Mouse (Mus musculus): Measurements from ENCODE around the gene Cldn24. TPM values are rescaled to one million over a fixed set of nuclear protein-coding genes. Genes with fewer than 3 reads are reported as not detected.
A peak's percentile ranks its signal among the peaks of the same experiment; 100 is the strongest.

The Cldn24 gene
- not detected in 2 replicates for polyA plus RNA-seq (2015; fragmentation: Nextera tagmentation; extraction: Ambion mirVana)

GRCm38 (mm10) chr8:47821843-47822242, at the start of gene Cldn24:
Gene Cldn24, plus strand, starts transcription at chr8:47822143.
- no peak within 1 kb of the TSS for H3K4me2 ChIP-seq
- H3K9ac ChIP-seq: no peak within 1 kb of the TSS
- H3K36me3 ChIP-seq (replicated peaks): no peaks in the 10 kb centered on the region
- no peaks in the 10 kb centered on the region for H3K27me3 ChIP-seq (replicated peaks)
- H3K4me1 ChIP-seq: peaks cover 8% of the 10 kb centered on the region; the same call in 1 of the 2 replicates
- no peaks in the 10 kb centered on the region for H3K9me3 ChIP-seq
- no peak for ATAC-seq (replicated peaks)
- 84% methylated on average over 6 of the region's 6 CpGs for WGBS
- H3K27ac ChIP-seq: no peak within 1 kb of the TSS
- H3K4me3 ChIP-seq: no peak within 1 kb of the TSS

GRCm38 (mm10) chr8:47772986-47773385, 49.0 kb upstream of the Cldn24 start:
- ATAC-seq (replicated peaks): no peak

GRCm38 (mm10) chr8:47777415-47777814, 44.5 kb upstream of the Cldn24 start:
- Histone ChIP-seq H3K27me3 (replicated peaks) (no peaks in the 10 kb centered on the region), H3K27ac (no peak overlapping the region), H3K36me3 (replicated peaks) (no peaks in the 10 kb centered on the region), H3K9ac (no peak overlapping the region), H3K4me1 (no peaks in the 10 kb centered on the region), H3K4me2 (no peak overlapping the region), H3K4me3 (no peak overlapping the region), H3K9me3 (no peaks in the 10 kb centered on the region)
- no peak for ATAC-seq (replicated peaks)
- 96% methylated on average over 7 of the region's 7 CpGs for WGBS

More at GRCm38 (mm10) chr8:47772986-47773385, 49.0 kb upstream of the Cldn24 start:
- Histone ChIP-seq H3K27me3 (replicated peaks) (no peaks in the 10 kb centered on the region), H3K27ac (no peak overlapping the region), H3K36me3 (replicated peaks) (no peaks in the 10 kb centered on the region), H3K9ac (no peak overlapping the region), H3K4me3 (no peak overlapping the region), H3K4me1 (no peaks in the 10 kb centered on the region), H3K9me3 (no peaks in the 10 kb centered on the region), H3K4me2 (no peak overlapping the region)
- 85% methylated on average over 5 of the region's 5 CpGs for WGBS

- 72% methylated on average over 6 of the region's 6 CpGs for WGBS
- no peak overlapping the region for H3K27ac ChIP-seq
Observed at GRCm38 (mm10) chr8:47779589-47779988, 42.4 kb upstream of the Cldn24 start.

GRCm38 (mm10) chr8:47781881-47782280, 40.1 kb upstream of the Cldn24 start:
- Histone ChIP-seq H3K27me3 (replicated peaks) (no peaks in the 10 kb centered on the region), H3K4me1 (no peaks in the 10 kb centered on the region)
- 88% methylated on average over 4 of the region's 4 CpGs for WGBS

More at GRCm38 (mm10) chr8:47779589-47779988, 42.4 kb upstream of the Cldn24 start:
- Histone ChIP-seq H3K4me3 (no peak overlapping the region), H3K36me3 (replicated peaks) (no peaks in the 10 kb centered on the region), H3K9ac (no peak overlapping the region), H3K4me2 (no peak overlapping the region), H3K4me1 (no peaks in the 10 kb centered on the region), H3K9me3 (no peaks in the 10 kb centered on the region), H3K27me3 (replicated peaks) (no peaks in the 10 kb centered on the region)
- no peak for ATAC-seq (replicated peaks)

GRCm38 (mm10) chr8:47783544-47783943, 38.4 kb upstream of the Cldn24 start:
- no peaks in the 10 kb centered on the region for H3K9me3 ChIP-seq
- no peak overlapping the region for H3K27ac ChIP-seq
- WGBS: 97% methylated on average over 2 of the region's 2 CpGs
- no peak overlapping the region for H3K4me3 ChIP-seq
- no peak overlapping the region for H3K4me2 ChIP-seq
- H3K9ac ChIP-seq: no peak overlapping the region
- H3K27me3 ChIP-seq (replicated peaks): no peaks in the 10 kb centered on the region
- 0 out of 2 replicates have a peak, but pooled peaks cover 2% of the 10 kb centered on the region for H3K4me1 ChIP-seq
- no peaks in the 10 kb centered on the region for H3K36me3 ChIP-seq (replicated peaks)
- no peak for ATAC-seq (replicated peaks)

More at GRCm38 (mm10) chr8:47781881-47782280, 40.1 kb upstream of the Cldn24 start:
- H3K4me2 ChIP-seq: no peak overlapping the region
- no peak overlapping the region for H3K4me3 ChIP-seq
- H3K27ac ChIP-seq: no peak overlapping the region
- no peak overlapping the region for H3K9ac ChIP-seq
- H3K36me3 ChIP-seq (replicated peaks): no peaks in the 10 kb centered on the region
- ATAC-seq (replicated peaks): no peak
- no peaks in the 10 kb centered on the region for H3K9me3 ChIP-seq

- H3K9me3 ChIP-seq: no peaks in the 10 kb centered on the region
- 93% methylated on average over 6 of the region's 6 CpGs for WGBS
- no peaks in the 10 kb centered on the region for H3K36me3 ChIP-seq (replicated peaks)
- H3K27me3 ChIP-seq (replicated peaks): no peaks in the 10 kb centered on the region
- no peak overlapping the region for H3K4me3 ChIP-seq
- 0 out of 2 replicates have a peak, but pooled peaks cover 2% of the 10 kb centered on the region for H3K4me1 ChIP-seq
- H3K9ac ChIP-seq: no peak overlapping the region
- no peak overlapping the region for H3K4me2 ChIP-seq
- no peak overlapping the region for H3K27ac ChIP-seq
- no peak for ATAC-seq (replicated peaks)
Observed at GRCm38 (mm10) chr8:47783944-47784343, 38.0 kb upstream of the Cldn24 start.

GRCm38 (mm10) chr8:47784436-47784835, 37.5 kb upstream of the Cldn24 start:
- 81% methylated on average over 7 of the region's 7 CpGs for WGBS
- H3K27ac ChIP-seq: no peak overlapping the region

GRCm38 (mm10) chr8:47786323-47786722, 35.6 kb upstream of the Cldn24 start:
- Histone ChIP-seq H3K27ac (no peak overlapping the region), H3K27me3 (replicated peaks) (no peaks in the 10 kb centered on the region), H3K9ac (no peak overlapping the region), H3K4me2 (no peak overlapping the region), H3K36me3 (replicated peaks) (no peaks in the 10 kb centered on the region), H3K9me3 (no peaks in the 10 kb centered on the region), H3K4me3 (no peak overlapping the region), H3K4me1 (0 out of 2 replicates have a peak, but pooled peaks cover 2% of the 10 kb centered on the region)
- no peak for ATAC-seq (replicated peaks)
- 97% methylated on average over 15 of the region's 15 CpGs for WGBS

More at GRCm38 (mm10) chr8:47784436-47784835, 37.5 kb upstream of the Cldn24 start:
- no peak overlapping the region for H3K4me2 ChIP-seq
- H3K36me3 ChIP-seq (replicated peaks): no peaks in the 10 kb centered on the region
- H3K27me3 ChIP-seq (replicated peaks): no peaks in the 10 kb centered on the region
- no peak for ATAC-seq (replicated peaks)
- no peak overlapping the region for H3K9ac ChIP-seq
- H3K4me3 ChIP-seq: no peak overlapping the region
- H3K4me1 ChIP-seq: 0 out of 2 replicates have a peak, but pooled peaks cover 2% of the 10 kb centered on the region
- H3K9me3 ChIP-seq: no peaks in the 10 kb centered on the region

- Histone ChIP-seq H3K36me3 (replicated peaks) (no peaks in the 10 kb centered on the region), H3K27me3 (replicated peaks) (no peaks in the 10 kb centered on the region), H3K9me3 (no peaks in the 10 kb centered on the region), H3K4me1 (0 out of 2 replicates have a peak, but pooled peaks cover 2% of the 10 kb centered on the region), H3K27ac (no peak overlapping the region), H3K4me2 (peak overlapping the region; percentile 29), H3K4me3 (no peak overlapping the region), H3K9ac (no peak overlapping the region; the same call in 1 of the 2 replicates)
- WGBS: 31% methylated on average over 10 of the region's 10 CpGs
- peak; percentile 52 for ATAC-seq (replicated peaks)
Observed at GRCm38 (mm10) chr8:47787705-47788104, 34.2 kb upstream of the Cldn24 start.

GRCm38 (mm10) chr8:47791986-47792385, 30.0 kb upstream of the Cldn24 start:
- Histone ChIP-seq H3K27me3 (replicated peaks) (no peaks in the 10 kb centered on the region), H3K9ac (no peak overlapping the region), H3K4me2 (no peak overlapping the region), H3K9me3 (no peaks in the 10 kb centered on the region), H3K36me3 (replicated peaks) (no peaks in the 10 kb centered on the region), H3K4me1 (0 out of 2 replicates have a peak, but pooled peaks cover 2% of the 10 kb centered on the region), H3K27ac (no peak overlapping the region), H3K4me3 (no peak overlapping the region)
- no peak for ATAC-seq (replicated peaks)
- 67% methylated on average over 9 of the region's 9 CpGs for WGBS

- ATAC-seq (replicated peaks): no peak
- Histone ChIP-seq H3K4me1 (no peaks in the 10 kb centered on the region), H3K27me3 (replicated peaks) (no peaks in the 10 kb centered on the region), H3K4me2 (no peak overlapping the region), H3K27ac (no peak overlapping the region), H3K9ac (no peak overlapping the region), H3K4me3 (no peak overlapping the region), H3K9me3 (no peaks in the 10 kb centered on the region), H3K36me3 (replicated peaks) (no peaks in the 10 kb centered on the region)
- WGBS: 93% methylated on average over 6 of the region's 6 CpGs
Observed at GRCm38 (mm10) chr8:47799438-47799837, 22.5 kb upstream of the Cldn24 start.

- Histone ChIP-seq H3K9me3 (no peaks in the 10 kb centered on the region), H3K36me3 (replicated peaks) (no peaks in the 10 kb centered on the region), H3K4me1 (no peaks in the 10 kb centered on the region), H3K27me3 (replicated peaks) (no peaks in the 10 kb centered on the region), H3K4me2 (no peak overlapping the region), H3K4me3 (no peak overlapping the region), H3K9ac (no peak overlapping the region), H3K27ac (no peak overlapping the region)
- ATAC-seq (replicated peaks): no peak
- 85% methylated on average over 2 of the region's 2 CpGs for WGBS
Observed at GRCm38 (mm10) chr8:47802349-47802748, 19.6 kb upstream of the Cldn24 start.
